Mouse (Mus musculus): ENCODE data around the gene Olfr564. TPM values are rescaled to one million over a fixed set of nuclear protein-coding genes. Genes with fewer than 3 reads are reported as not detected.

The Olfr564 gene
- total RNA-seq (2023) = not detected in 4 replicates

DNA sequence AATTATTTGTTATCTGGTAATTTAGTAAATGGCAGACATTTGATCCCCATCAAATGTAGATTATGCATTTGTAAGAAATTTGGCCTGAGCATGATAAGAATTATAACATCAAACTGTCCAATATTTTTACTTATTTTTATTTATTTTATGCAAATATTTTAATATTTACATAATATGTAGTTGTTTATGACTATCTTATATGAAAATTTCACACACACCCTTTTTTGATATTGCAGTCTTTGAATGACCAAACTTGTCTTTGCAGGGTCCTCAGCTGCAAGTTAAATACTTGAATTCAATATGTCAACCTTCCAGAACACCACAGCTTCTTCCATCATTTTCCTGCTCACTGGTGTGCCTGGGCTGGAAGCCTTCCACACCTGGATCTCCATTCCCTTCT lies at the start of gene Olfr564:
TSS of gene Olfr564 (plus strand) at position 301 of the 400 bp plus-strand sequence.

DNA sequence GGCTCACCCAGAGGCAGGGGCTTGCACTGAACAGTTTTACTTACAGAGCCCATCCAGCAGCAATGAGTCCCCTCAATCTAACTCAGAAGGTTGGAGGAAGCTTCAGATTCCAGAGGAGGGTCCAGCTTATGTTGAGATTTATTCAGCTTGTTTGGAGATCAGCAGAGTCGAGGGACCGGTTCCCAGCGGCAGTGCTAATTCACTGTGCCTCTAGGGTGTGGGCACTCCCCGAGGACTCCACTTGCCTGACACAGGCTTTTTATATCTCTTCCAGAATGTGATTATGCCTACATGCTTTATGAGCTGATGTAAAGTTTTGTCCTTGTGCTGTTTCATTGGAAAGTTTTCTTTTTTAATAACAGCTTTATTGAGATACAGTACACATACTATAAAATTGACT lies 44.0 kb upstream of the Olfr564 start, which contains the start of the genes Olfr560 and Olfr78:
TSS of gene Olfr560 (minus strand) at position 101 of the 400 bp plus-strand sequence.
TSS of gene Olfr78 (minus strand) at position 206 of the 400 bp plus-strand sequence.

DNA sequence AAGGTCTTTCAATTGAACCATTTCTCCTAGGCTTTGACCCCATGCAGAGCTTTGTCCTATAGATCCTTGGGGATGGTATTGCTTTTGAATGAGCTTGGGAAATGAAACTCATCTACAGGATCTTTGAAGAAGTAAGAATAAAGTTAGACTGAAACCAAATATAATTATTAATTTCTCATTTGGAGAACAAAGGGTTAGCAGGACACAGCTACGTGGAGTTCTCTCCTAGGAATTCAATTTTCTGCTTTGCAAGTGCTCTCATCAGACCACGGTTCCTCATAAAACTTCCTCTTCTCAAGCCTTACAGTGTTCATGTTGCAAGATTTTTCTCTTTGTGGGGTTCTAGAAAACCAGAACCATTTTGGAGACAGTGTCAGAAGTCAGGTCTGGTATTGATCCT lies 32.4 kb upstream of the Olfr564 start, which contains the start of gene Olfr561:
TSS of gene Olfr561 (plus strand) at position 301 of the 400 bp plus-strand sequence.

Other genes with a start within 250 kb of the Olfr564 start
- 32.2 to 40.5 TPM (median 36.2 TPM) in 4 replicates for gene Trim21, start 238.0 kb upstream of the Olfr564 start, total RNA-seq (2023)
- not detected in 4 replicates for gene Olfr550, start 232.0 kb upstream of the Olfr564 start, total RNA-seq (2023)
- gene Olfr551, start 211.6 kb upstream of the Olfr564 start, total RNA-seq (2023) = not detected in 4 replicates
- not detected in 4 replicates for gene Olfr552, start 205.7 kb upstream of the Olfr564 start, total RNA-seq (2023)
- not detected in 4 replicates for gene Olfr553, start 185.3 kb upstream of the Olfr564 start, total RNA-seq (2023)
- gene Olfr554, start 165.0 kb upstream of the Olfr564 start, total RNA-seq (2023) = not detected in 4 replicates
- gene Olfr555, start 144.7 kb upstream of the Olfr564 start, total RNA-seq (2023) = not detected in 4 replicates
- gene Olfr556, start 138.6 kb upstream of the Olfr564 start, total RNA-seq (2023) = not detected in 4 replicates
- gene Trim68, start 116.2 kb upstream of the Olfr564 start, total RNA-seq (2023) = 11.7 to 17.4 TPM (median 15.2 TPM) in 4 replicates
- not detected in 4 replicates for gene Olfr557, start 107.6 kb upstream of the Olfr564 start, total RNA-seq (2023)
- not detected in 4 replicates for gene Olfr558, start 101.3 kb upstream of the Olfr564 start, total RNA-seq (2023)
- not detected in 4 replicates for gene Olfr33, start 84.4 kb upstream of the Olfr564 start, total RNA-seq (2023)
- gene Olfr559, start 76.0 kb upstream of the Olfr564 start, total RNA-seq (2023) = not detected in 4 replicates
- gene Olfr560, start 44.1 kb upstream of the Olfr564 start, total RNA-seq (2023) = not detected in 4 replicates
- gene Olfr78, start 44.0 kb upstream of the Olfr564 start, total RNA-seq (2023) = not detected in 4 replicates
- gene Olfr561, start 32.3 kb upstream of the Olfr564 start, total RNA-seq (2023) = not detected in 4 replicates
- gene Olfr566, start 55.3 kb downstream of the Olfr564 start, total RNA-seq (2023) = not detected in 4 replicates
- gene Olfr568, start 73.6 kb downstream of the Olfr564 start, total RNA-seq (2023) = not detected in 4 replicates
- gene Olfr569, start 87.4 kb downstream of the Olfr564 start, total RNA-seq (2023) = not detected in 4 replicates
- not detected in 4 replicates for gene Olfr570, start 91.1 kb downstream of the Olfr564 start, total RNA-seq (2023)
- gene Olfr571, start 114.1 kb downstream of the Olfr564 start, total RNA-seq (2023) = not detected in 4 replicates
- not detected in 4 replicates for gene Olfr572, start 120.9 kb downstream of the Olfr564 start, total RNA-seq (2023)
- gene Olfr573-ps1, start 139.1 kb downstream of the Olfr564 start, total RNA-seq (2023) = not detected in 4 replicates
- not detected in 4 replicates for gene Olfr574, start 145.0 kb downstream of the Olfr564 start, total RNA-seq (2023)
- gene Olfr575, start 155.3 kb downstream of the Olfr564 start, total RNA-seq (2023) = not detected in 4 replicates
- not detected in 4 replicates for gene Olfr576, start 159.2 kb downstream of the Olfr564 start, total RNA-seq (2023)
- gene Olfr577, start 172.5 kb downstream of the Olfr564 start, total RNA-seq (2023) = not detected in 4 replicates
- not detected in 4 replicates for gene Olfr578, start 185.8 kb downstream of the Olfr564 start, total RNA-seq (2023)
- gene Olfr582, start 234.5 kb downstream of the Olfr564 start, total RNA-seq (2023) = not detected in 4 replicates
- not detected in 4 replicates for gene Olfr583, start 247.8 kb downstream of the Olfr564 start, total RNA-seq (2023)

All from B cell, adult 62 days (primary cell).